Mouse (Mus musculus): ENCODE data around the gene P3h1. TPM values are rescaled to one million over a fixed set of nuclear protein-coding genes. Genes with fewer than 3 reads are reported as not detected.

The P3h1 gene
- polyA plus RNA-seq, 1 experiment from 2014 or later, result 7.6 TPM

DNA sequence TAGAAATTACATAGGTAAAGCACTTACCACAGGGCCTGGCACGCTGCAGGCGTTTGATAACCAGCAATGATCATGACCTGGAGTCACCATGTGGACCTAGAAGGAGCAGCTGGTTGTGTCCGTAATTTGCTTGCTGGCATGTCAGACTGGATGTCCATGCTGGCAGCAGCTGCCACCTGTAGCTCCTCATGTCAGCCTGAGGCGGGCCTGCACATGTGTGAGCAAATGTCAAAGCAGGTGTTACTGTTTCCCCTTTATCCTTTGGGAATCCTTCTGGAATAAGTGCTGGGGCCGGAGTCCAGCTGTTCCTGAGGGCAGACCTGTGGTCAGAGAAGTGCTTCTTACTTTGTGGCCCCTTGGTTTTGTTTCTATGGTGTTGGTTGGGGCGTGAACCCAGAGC lies 34.6 kb upstream of the P3h1 start:
- no peak overlapping the region for H3K4me3 ChIP-seq
- no peak for ATAC-seq
- peaks cover 29% of the 10 kb centered on the region for H3K4me1 ChIP-seq
- H3K9me3 ChIP-seq (replicated peaks), result no peaks in the 10 kb centered on the region
- no peak overlapping the region for H3K9ac ChIP-seq
- H3K36me3 ChIP-seq (ENCODE audit: poor library complexity, severe bottlenecking), result peaks cover 23% of the 10 kb centered on the region
- 0 out of 2 replicates have a peak overlapping the region, but pooled peaks have one; percentile 67 for H3K4me2 ChIP-seq
- H3K27me3 ChIP-seq, result peaks cover 3% of the 10 kb centered on the region; the same call in 1 of the 2 replicates
- H3K27ac ChIP-seq, result no peak overlapping the region
- WGBS, result 91% methylated on average over 6 of the region's 6 CpGs

DNA sequence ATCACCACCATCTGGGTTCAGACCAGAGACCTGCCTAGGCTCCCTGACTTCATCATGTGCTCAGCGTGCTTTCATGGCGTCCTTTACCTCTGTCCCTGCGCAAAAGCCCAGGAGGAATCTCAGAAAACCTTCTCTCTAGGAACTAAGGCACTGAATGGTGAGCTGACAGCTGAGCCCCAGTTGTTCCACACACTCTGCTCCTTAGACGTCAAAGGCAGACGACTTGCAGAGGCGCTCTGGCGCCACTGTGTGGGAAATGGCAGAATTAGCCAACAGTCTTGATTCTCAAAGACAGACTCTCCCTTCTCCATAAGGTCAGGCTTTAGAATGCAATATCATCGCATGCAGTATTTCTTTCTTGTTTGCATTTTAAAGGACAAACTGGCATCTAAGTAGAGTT lies 28.0 kb upstream of the P3h1 start:
- Histone ChIP-seq H3K4me2 (no peak overlapping the region), H3K4me3 (no peak overlapping the region), H3K36me3 (ENCODE audit: poor library complexity, severe bottlenecking) (peaks cover 19% of the 10 kb centered on the region), H3K27ac (no peak overlapping the region), H3K4me1 (no peaks in the 10 kb centered on the region), H3K9ac (no peak overlapping the region), H3K9me3 (replicated peaks) (no peaks in the 10 kb centered on the region), H3K27me3 (no peaks in the 10 kb centered on the region)
- 0 out of 2 replicates have a peak, but pooled peaks have one; percentile 38 for ATAC-seq
- WGBS, result 15% methylated on average over 8 of the region's 8 CpGs

DNA sequence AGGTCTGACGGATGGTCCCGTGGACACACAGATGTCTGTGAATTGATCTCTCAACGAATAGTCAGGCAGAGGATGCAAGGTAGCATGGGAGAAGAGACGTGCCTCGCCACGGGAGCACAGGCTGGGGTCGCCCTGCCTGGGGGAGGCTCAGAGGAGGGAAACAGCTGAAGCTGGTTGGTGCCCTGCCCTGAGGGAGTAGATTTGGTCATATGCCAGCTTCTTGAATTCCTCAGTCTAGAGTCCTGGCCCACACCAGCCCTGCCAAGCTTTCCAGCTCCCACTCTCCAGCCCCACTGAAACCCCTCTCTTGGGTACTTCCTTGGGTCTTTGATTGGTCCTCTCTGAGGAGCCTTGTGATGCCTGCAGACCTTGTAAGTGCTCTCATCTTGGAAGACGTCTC lies 16.0 kb upstream of the P3h1 start:
- Histone ChIP-seq H3K9me3 (replicated peaks) (no peaks in the 10 kb centered on the region), H3K4me2 (no peak overlapping the region), H3K9ac (no peak overlapping the region), H3K27me3 (no peaks in the 10 kb centered on the region), H3K4me1 (no peaks in the 10 kb centered on the region), H3K27ac (no peak overlapping the region), H3K36me3 (ENCODE audit: poor library complexity, severe bottlenecking) (no peaks in the 10 kb centered on the region), H3K4me3 (no peak overlapping the region)
- 82% methylated on average over 8 of the region's 8 CpGs for WGBS
- peak; percentile 38; the same call in 1 of the 2 replicates for ATAC-seq

GRCm38 (mm10) chr4:119218169-119218568 lies 14.5 kb upstream of the P3h1 start, which contains the start of gene Tmem269:
TSS of gene Tmem269 (minus strand) at chr4:119218217.
- Histone ChIP-seq H3K27ac (no peak within 1 kb of the TSS), H3K4me1 (no peaks in the 10 kb centered on the region), H3K27me3 (no peaks in the 10 kb centered on the region), H3K4me3 (no peak within 1 kb of the TSS), H3K36me3 (ENCODE audit: poor library complexity, severe bottlenecking) (no peaks in the 10 kb centered on the region), H3K9me3 (replicated peaks) (no peaks in the 10 kb centered on the region), H3K9ac (no peak within 1 kb of the TSS), H3K4me2 (no peak within 1 kb of the TSS)
- WGBS, result 11% methylated on average over 11 of the region's 11 CpGs
- 0 out of 2 replicates have a peak, but pooled peaks have one; percentile 19 for ATAC-seq

GRCm38 (mm10) chr4:119223696-119224095 lies 9.0 kb upstream of the P3h1 start:
- Histone ChIP-seq H3K9ac (no peak overlapping the region), H3K27ac (no peak overlapping the region), H3K36me3 (ENCODE audit: poor library complexity, severe bottlenecking) (peaks cover 47% of the 10 kb centered on the region), H3K4me2 (no peak overlapping the region), H3K4me1 (no peaks in the 10 kb centered on the region), H3K4me3 (no peak overlapping the region), H3K27me3 (no peaks in the 10 kb centered on the region), H3K9me3 (replicated peaks) (no peaks in the 10 kb centered on the region)
- no peak for ATAC-seq
- WGBS, result 82% methylated on average over 1 of the region's 1 CpGs

GRCm38 (mm10) chr4:119224534-119224933 lies 8.2 kb upstream of the P3h1 start:
- 95% methylated on average over 3 of the region's 3 CpGs for WGBS
- Histone ChIP-seq H3K36me3 (ENCODE audit: poor library complexity, severe bottlenecking) (peaks cover 47% of the 10 kb centered on the region), H3K9me3 (replicated peaks) (no peaks in the 10 kb centered on the region), H3K4me3 (no peak overlapping the region), H3K27ac (no peak overlapping the region), H3K9ac (no peak overlapping the region), H3K4me2 (no peak overlapping the region), H3K4me1 (no peaks in the 10 kb centered on the region), H3K27me3 (no peaks in the 10 kb centered on the region)
- no peak for ATAC-seq

- no peak overlapping the region for H3K27ac ChIP-seq
- H3K4me2 ChIP-seq, result no peak overlapping the region
- no peaks in the 10 kb centered on the region for H3K27me3 ChIP-seq
- no peak overlapping the region for H3K4me3 ChIP-seq
- H3K36me3 ChIP-seq (ENCODE audit: poor library complexity, severe bottlenecking), result peaks cover 47% of the 10 kb centered on the region
- no peaks in the 10 kb centered on the region for H3K4me1 ChIP-seq
- no peaks in the 10 kb centered on the region for H3K9me3 ChIP-seq (replicated peaks)
- no peak for ATAC-seq
- no peak overlapping the region for H3K9ac ChIP-seq
- WGBS, result 94% methylated on average over 9 of the region's 9 CpGs
Measured at GRCm38 (mm10) chr4:119225719-119226118, 7.0 kb upstream of the P3h1 start.

DNA sequence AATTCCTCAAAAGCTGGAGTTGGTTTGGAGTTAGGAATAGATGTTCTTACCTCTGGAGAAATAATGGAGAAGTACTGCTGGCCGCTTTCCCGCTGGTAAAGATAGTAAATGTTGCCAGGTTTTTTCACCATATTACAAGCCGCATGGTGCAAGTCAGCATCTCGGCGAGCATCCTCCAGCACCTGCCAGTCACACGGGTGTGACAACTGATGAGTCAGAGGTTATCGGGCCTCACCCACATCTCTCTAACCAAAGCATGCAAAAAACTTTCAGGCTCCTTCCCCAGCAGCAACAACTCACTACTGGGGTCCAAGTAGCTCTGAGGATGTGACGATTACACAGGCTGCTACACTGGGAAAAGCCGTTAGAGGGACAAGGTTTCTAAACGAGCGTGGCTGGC lies 6.0 kb upstream of the P3h1 start:
- peaks cover 47% of the 10 kb centered on the region for H3K36me3 ChIP-seq (ENCODE audit: poor library complexity, severe bottlenecking)
- no peak overlapping the region for H3K9ac ChIP-seq
- no peaks in the 10 kb centered on the region for H3K9me3 ChIP-seq (replicated peaks)
- H3K4me3 ChIP-seq, result no peak overlapping the region
- ATAC-seq, result no peak
- peaks cover 6% of the 10 kb centered on the region for H3K4me1 ChIP-seq
- H3K27me3 ChIP-seq, result no peaks in the 10 kb centered on the region
- no peak overlapping the region for H3K27ac ChIP-seq
- H3K4me2 ChIP-seq, result no peak overlapping the region
- WGBS, result 91% methylated on average over 11 of the region's 11 CpGs

DNA sequence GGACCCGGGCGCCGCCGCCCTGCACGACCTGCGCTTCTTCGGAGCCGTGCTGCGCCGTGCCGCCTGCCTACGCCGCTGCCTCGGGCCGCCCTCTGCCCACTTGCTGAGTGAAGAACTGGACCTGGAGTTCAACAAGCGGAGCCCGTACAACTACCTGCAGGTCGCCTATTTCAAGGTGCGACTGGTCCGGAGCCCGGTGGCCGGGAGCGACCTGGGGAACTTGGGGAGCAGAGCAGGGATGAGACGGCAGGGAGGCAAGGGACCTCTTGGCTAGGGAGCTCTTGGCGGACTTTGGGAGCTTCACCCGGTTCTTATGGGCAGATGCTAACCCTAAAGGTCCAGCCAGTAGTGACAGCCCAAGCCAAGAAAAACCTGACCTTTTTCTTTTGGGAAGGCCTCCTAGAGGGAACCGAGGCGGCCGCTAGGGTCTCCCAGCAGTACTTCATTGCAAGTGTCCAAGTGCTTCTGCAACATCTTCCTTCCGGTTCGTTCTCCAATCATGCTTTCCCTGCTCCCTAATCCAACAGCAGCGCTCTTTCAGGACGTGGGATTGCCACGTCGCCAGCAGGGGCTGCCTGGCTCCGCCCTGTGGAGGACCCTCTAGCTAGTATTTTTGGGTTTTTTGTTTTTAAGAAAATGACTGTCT lies 664 bp downstream of the P3h1 start:
- H3K27me3 ChIP-seq, result no peaks in the 10 kb centered on the region
- peak overlapping the region; percentile 88 for H3K4me3 ChIP-seq
- peak; percentile 13; the same call in 1 of the 2 replicates for ATAC-seq
- no peaks in the 10 kb centered on the region for H3K9me3 ChIP-seq (replicated peaks)
- peaks cover 27% of the 10 kb centered on the region for H3K4me1 ChIP-seq
- 0 out of 2 replicates have a peak overlapping the region, but pooled peaks have one; percentile 64 for H3K27ac ChIP-seq
- peak overlapping the region; percentile 92 for H3K4me2 ChIP-seq
- H3K36me3 ChIP-seq (ENCODE audit: poor library complexity, severe bottlenecking), result peaks cover 17% of the 10 kb centered on the region
- peak overlapping the region; percentile 84 for H3K9ac ChIP-seq
- WGBS, result under 1% methylated on average over 36 of the region's 36 CpGs

DNA sequence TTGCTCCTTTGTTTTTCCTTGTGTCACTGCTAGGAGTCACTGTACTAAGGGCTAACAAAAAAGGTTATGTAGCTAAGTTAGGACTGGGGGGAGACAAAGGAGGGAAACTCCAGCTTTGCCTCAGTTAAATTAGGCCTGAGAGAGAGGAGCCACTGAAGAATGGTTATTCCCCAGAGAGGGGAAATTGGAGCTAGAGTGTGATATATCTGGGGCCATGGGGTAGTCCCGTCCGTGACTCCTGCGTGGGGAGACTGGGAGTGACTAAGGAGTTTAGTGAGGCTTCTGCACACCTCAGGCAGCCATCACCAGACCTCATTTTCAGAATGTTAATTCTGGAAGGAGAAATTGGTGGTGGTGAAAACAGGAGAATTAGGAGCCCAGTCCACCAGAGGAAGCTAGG lies 1.6 kb downstream of the P3h1 start:
- 92% methylated on average over 3 of the region's 3 CpGs for WGBS
- H3K9ac ChIP-seq, result no peak overlapping the region
- no peaks in the 10 kb centered on the region for H3K27me3 ChIP-seq
- H3K27ac ChIP-seq, result no peak overlapping the region
- H3K9me3 ChIP-seq (replicated peaks), result no peaks in the 10 kb centered on the region
- peaks cover 29% of the 10 kb centered on the region for H3K4me1 ChIP-seq
- H3K36me3 ChIP-seq (ENCODE audit: poor library complexity, severe bottlenecking), result peaks cover 13% of the 10 kb centered on the region; the same call in 1 of the 2 replicates
- H3K4me2 ChIP-seq, result peak overlapping the region; percentile 92
- H3K4me3 ChIP-seq, result peak overlapping the region; percentile 88; the same call in 1 of the 2 replicates
- ATAC-seq, result no peak

- H3K4me1 ChIP-seq, result peaks cover 20% of the 10 kb centered on the region
- H3K27ac ChIP-seq, result no peak overlapping the region
- ATAC-seq, result 0 out of 2 replicates have a peak, but pooled peaks have one; percentile 14
- 83% methylated on average over 3 of the region's 3 CpGs for WGBS
- H3K27me3 ChIP-seq, result no peaks in the 10 kb centered on the region
- no peak overlapping the region for H3K4me2 ChIP-seq
- peaks cover 35% of the 10 kb centered on the region for H3K36me3 ChIP-seq (ENCODE audit: poor library complexity, severe bottlenecking)
- H3K4me3 ChIP-seq, result no peak overlapping the region
- no peaks in the 10 kb centered on the region for H3K9me3 ChIP-seq (replicated peaks)
- no peak overlapping the region for H3K9ac ChIP-seq
Measured at GRCm38 (mm10) chr4:119238661-119239060, 5.9 kb downstream of the P3h1 start.

GRCm38 (mm10) chr4:119239181-119239682 lies 6.5 kb downstream of the P3h1 start:
- peak overlapping the region; percentile 2; the same call in 1 of the 2 replicates for H3K9ac ChIP-seq
- H3K4me3 ChIP-seq, result no peak overlapping the region
- H3K4me2 ChIP-seq, result peak overlapping the region; percentile 17; the same call in 1 of the 2 replicates
- peak; percentile 87 for ATAC-seq
- H3K9me3 ChIP-seq (replicated peaks), result no peaks in the 10 kb centered on the region
- no peaks in the 10 kb centered on the region for H3K27me3 ChIP-seq
- H3K27ac ChIP-seq, result peak overlapping the region; percentile 73
- WGBS, result 40% methylated on average over 12 of the region's 12 CpGs
- peaks cover 15% of the 10 kb centered on the region; the same call in 1 of the 2 replicates for H3K4me1 ChIP-seq
- peaks cover 41% of the 10 kb centered on the region for H3K36me3 ChIP-seq (ENCODE audit: poor library complexity, severe bottlenecking)
